Mouse (Mus musculus): ENCODE data around the gene Plac1. TPM values are rescaled to one million over a fixed set of nuclear protein-coding genes. Genes with fewer than 3 reads are reported as not detected.

Gene Plac1
- polyA plus RNA-seq, 1 experiment: 10.4 TPM

DNA sequence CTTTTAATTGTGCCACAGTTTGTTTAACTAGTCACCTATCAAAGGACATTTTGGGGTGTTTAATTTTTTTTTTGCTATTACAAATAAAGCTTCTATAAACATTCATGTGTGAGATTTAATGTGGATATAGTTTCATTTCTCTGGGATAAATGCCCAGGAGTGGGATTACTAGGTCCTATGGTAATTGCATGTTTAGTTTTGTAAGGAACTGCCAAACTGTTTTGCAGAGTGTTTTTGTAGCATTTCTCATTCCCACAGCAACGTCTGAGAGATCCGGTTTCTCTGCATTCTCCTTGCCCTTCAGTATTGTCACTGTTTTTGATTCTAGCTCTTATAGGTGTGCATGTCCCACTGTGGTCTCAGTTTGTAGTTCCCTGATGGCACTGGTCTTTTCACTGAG is 146.5 kb downstream of the Plac1 start:
- H3K36me3 ChIP-seq (ENCODE audit: control insufficient read depth, insufficient read depth, low read length): no peaks in the 10 kb centered on the region
- no peaks in the 10 kb centered on the region for H3K4me1 ChIP-seq (ENCODE audit: control insufficient read depth, insufficient read depth, low read length)
- TF ChIP-seq CTCF (IDR thresholded peaks at IDR 0.05; ENCODE audit: control insufficient read depth, insufficient read depth, insufficient replicate concordance, low read depth, low read length) (no peak), POLR2A (IDR thresholded peaks at IDR 0.05; ENCODE audit: control insufficient read depth, low read depth, low read length) (no peak)
- H3K27ac ChIP-seq (ENCODE audit: control insufficient read depth, insufficient read depth, low read depth, low read length): no peak overlapping the region
- H3K27me3 ChIP-seq (ENCODE audit: control insufficient read depth, insufficient read depth, low read length): no peaks in the 10 kb centered on the region
- no peak overlapping the region for H3K4me3 ChIP-seq (ENCODE audit: control insufficient read depth, low read depth, low read length)

- Histone ChIP-seq H3K36me3 (ENCODE audit: control insufficient read depth, insufficient read depth, low read length) (no peaks in the 10 kb centered on the region), H3K27ac (ENCODE audit: control insufficient read depth, insufficient read depth, low read depth, low read length) (peak overlapping the region; percentile 36; the same call in 1 of the 2 replicates), H3K4me1 (ENCODE audit: control insufficient read depth, insufficient read depth, low read length) (no peaks in the 10 kb centered on the region), H3K27me3 (ENCODE audit: control insufficient read depth, insufficient read depth, low read length) (no peaks in the 10 kb centered on the region), H3K4me3 (ENCODE audit: control insufficient read depth, low read depth, low read length) (no peak overlapping the region)
- TF ChIP-seq CTCF (IDR thresholded peaks at IDR 0.05; ENCODE audit: control insufficient read depth, insufficient read depth, insufficient replicate concordance, low read depth, low read length) (no peak), POLR2A (IDR thresholded peaks at IDR 0.05; ENCODE audit: control insufficient read depth, low read depth, low read length) (no peak)
Observed at GRCm38 (mm10) chrX:53088663-53089292, 151.1 kb downstream of the Plac1 start.

GRCm38 (mm10) chrX:53087202-53087601 is 152.7 kb downstream of the Plac1 start:
- Histone ChIP-seq H3K27me3 (ENCODE audit: control insufficient read depth, insufficient read depth, low read length) (no peaks in the 10 kb centered on the region), H3K27ac (ENCODE audit: control insufficient read depth, insufficient read depth, low read depth, low read length) (no peak overlapping the region), H3K36me3 (ENCODE audit: control insufficient read depth, insufficient read depth, low read length) (no peaks in the 10 kb centered on the region), H3K4me1 (ENCODE audit: control insufficient read depth, insufficient read depth, low read length) (no peaks in the 10 kb centered on the region), H3K4me3 (ENCODE audit: control insufficient read depth, low read depth, low read length) (no peak overlapping the region)
- TF ChIP-seq CTCF (IDR thresholded peaks at IDR 0.05; ENCODE audit: control insufficient read depth, insufficient read depth, insufficient replicate concordance, low read depth, low read length): no peak
- no peak for TF ChIP-seq POLR2A (IDR thresholded peaks at IDR 0.05; ENCODE audit: control insufficient read depth, low read depth, low read length)

DNA sequence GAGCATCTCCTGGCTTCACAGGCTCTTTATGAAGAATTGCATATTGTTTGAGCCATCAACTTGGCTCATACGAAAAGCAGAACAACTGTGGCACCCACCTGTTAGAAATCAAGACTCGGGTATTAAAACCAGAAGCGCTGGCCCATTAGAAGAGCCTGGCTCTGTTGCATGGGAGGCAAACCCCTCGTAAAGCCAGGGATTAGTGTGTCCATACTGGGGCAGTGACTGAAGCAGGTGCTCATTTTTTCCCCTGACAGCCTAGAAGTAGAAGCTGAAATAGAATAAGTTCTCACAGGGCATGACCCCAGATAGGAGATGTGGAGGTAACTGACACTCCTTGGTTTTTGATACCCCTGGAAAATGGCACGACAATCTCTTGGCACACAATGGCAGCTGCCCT is 154.4 kb downstream of the Plac1 start:
- H3K36me3 ChIP-seq (ENCODE audit: control insufficient read depth, insufficient read depth, low read length): no peaks in the 10 kb centered on the region
- TF ChIP-seq POLR2A (IDR thresholded peaks at IDR 0.05; ENCODE audit: control insufficient read depth, low read depth, low read length): no peak
- no peak for TF ChIP-seq CTCF (IDR thresholded peaks at IDR 0.05; ENCODE audit: control insufficient read depth, insufficient read depth, insufficient replicate concordance, low read depth, low read length)
- no peaks in the 10 kb centered on the region for H3K4me1 ChIP-seq (ENCODE audit: control insufficient read depth, insufficient read depth, low read length)
- no peak overlapping the region for H3K4me3 ChIP-seq (ENCODE audit: control insufficient read depth, low read depth, low read length)
- no peak overlapping the region for H3K27ac ChIP-seq (ENCODE audit: control insufficient read depth, insufficient read depth, low read depth, low read length)
- H3K27me3 ChIP-seq (ENCODE audit: control insufficient read depth, insufficient read depth, low read length): no peaks in the 10 kb centered on the region

DNA sequence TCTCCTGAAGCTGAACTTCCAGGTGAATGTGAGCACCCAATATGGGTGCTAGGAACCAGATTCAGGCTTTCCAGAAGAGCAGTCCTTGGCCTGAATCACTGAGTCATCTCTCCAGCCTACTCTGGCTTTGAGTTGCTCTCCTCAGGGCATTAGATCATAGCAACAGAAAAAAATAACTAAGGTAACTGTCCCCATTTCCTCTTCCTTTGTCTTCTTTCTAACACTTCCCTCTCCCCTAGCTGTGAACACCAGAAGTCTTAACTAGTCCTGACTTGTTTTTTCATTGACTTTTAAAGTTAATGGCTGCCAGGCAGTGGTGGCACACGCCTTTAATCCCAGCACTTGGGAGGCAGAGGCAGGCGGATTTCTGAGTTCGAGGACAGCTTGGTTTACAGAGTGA is 175.5 kb downstream of the Plac1 start:
- H3K27ac ChIP-seq (ENCODE audit: control insufficient read depth, insufficient read depth, low read depth, low read length): no peak overlapping the region
- no peaks in the 10 kb centered on the region for H3K27me3 ChIP-seq (ENCODE audit: control insufficient read depth, insufficient read depth, low read length)
- H3K36me3 ChIP-seq (ENCODE audit: control insufficient read depth, insufficient read depth, low read length): no peaks in the 10 kb centered on the region
- H3K4me3 ChIP-seq (ENCODE audit: control insufficient read depth, low read depth, low read length): no peak overlapping the region
- H3K4me1 ChIP-seq (ENCODE audit: control insufficient read depth, insufficient read depth, low read length): no peaks in the 10 kb centered on the region
- TF ChIP-seq POLR2A (IDR thresholded peaks at IDR 0.05; ENCODE audit: control insufficient read depth, low read depth, low read length) (no peak), CTCF (IDR thresholded peaks at IDR 0.05; ENCODE audit: control insufficient read depth, insufficient read depth, insufficient replicate concordance, low read depth, low read length) (no peak)

GRCm38 (mm10) chrX:53059426-53060007 is 180.4 kb downstream of the Plac1 start:
- H3K36me3 ChIP-seq (ENCODE audit: control insufficient read depth, insufficient read depth, low read length): no peaks in the 10 kb centered on the region
- H3K4me3 ChIP-seq (ENCODE audit: control insufficient read depth, low read depth, low read length): no peak overlapping the region
- no peak overlapping the region; the same call in 1 of the 2 replicates for H3K27ac ChIP-seq (ENCODE audit: control insufficient read depth, insufficient read depth, low read depth, low read length)
- peaks cover 9% of the 10 kb centered on the region for H3K4me1 ChIP-seq (ENCODE audit: control insufficient read depth, insufficient read depth, low read length)
- no peaks in the 10 kb centered on the region for H3K27me3 ChIP-seq (ENCODE audit: control insufficient read depth, insufficient read depth, low read length)
- no peak for TF ChIP-seq CTCF (IDR thresholded peaks at IDR 0.05; ENCODE audit: control insufficient read depth, insufficient read depth, insufficient replicate concordance, low read depth, low read length)
- TF ChIP-seq POLR2A (IDR thresholded peaks at IDR 0.05; ENCODE audit: control insufficient read depth, low read depth, low read length): no peak

DNA sequence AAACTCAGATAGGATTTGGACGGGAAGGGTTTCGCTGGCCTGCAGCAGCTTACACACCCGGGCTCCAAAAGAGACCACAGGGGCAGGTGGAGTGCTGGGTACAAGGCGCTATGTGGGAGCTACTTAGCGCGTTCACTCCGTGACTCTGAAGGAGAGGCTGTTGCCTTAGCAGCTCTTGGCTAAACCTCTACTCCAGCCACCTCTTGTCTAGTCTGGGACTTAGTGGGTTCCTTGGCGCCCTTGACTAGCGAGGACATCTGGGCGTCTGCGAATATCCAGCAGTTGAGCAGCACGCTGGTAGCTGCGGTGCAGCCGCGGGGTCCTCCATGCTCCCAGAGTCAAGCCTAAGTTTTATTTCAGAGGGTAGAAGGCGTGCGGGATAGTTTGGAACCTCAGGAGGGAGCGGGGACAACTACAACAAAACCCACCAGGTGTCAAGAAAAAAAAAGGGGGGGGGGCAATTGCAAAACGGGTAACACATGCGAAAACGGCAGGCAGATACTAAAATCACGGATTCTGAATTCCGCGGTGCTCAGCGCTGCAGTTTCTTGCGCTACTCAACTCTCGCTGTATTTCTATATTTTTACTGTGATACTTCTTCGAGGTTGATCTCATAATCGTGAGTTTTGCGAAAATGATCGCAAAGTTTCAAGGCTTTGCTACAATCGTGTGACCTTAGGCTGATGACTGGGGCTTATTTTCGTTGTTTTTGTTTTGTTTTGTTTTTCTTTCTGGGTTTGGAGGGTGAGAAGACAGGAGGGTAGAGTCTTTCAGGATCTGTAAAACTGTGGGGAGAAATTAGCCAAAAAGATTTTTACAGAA is 181.2 kb downstream of the Plac1 start:
- TF ChIP-seq CTCF (IDR thresholded peaks at IDR 0.05; ENCODE audit: control insufficient read depth, insufficient read depth, insufficient replicate concordance, low read depth, low read length) (no peak), POLR2A (IDR thresholded peaks at IDR 0.05; ENCODE audit: control insufficient read depth, low read depth, low read length) (no peak)
- H3K27ac ChIP-seq (ENCODE audit: control insufficient read depth, insufficient read depth, low read depth, low read length): peak overlapping the region; percentile 77
- peak overlapping the region; percentile 45 for H3K4me3 ChIP-seq (ENCODE audit: control insufficient read depth, low read depth, low read length)
- H3K36me3 ChIP-seq (ENCODE audit: control insufficient read depth, insufficient read depth, low read length): no peaks in the 10 kb centered on the region
- H3K4me1 ChIP-seq (ENCODE audit: control insufficient read depth, insufficient read depth, low read length): peaks cover 14% of the 10 kb centered on the region
- H3K27me3 ChIP-seq (ENCODE audit: control insufficient read depth, insufficient read depth, low read length): no peaks in the 10 kb centered on the region
